Mouse (Mus musculus) ES-E14 (cell line): ENCODE data around the gene Mymk. TPM values are rescaled to one million over a fixed set of nuclear protein-coding genes. Genes with fewer than 3 reads are reported as not detected.

ENCODE experiments used
- DNase-seq: peaks from one replicate; pipeline ENCODE4 v3.0.0-alpha.2; 2013; ENCODE audit warnings: low read depth, low spot score
- H3K27ac ChIP-seq: 2 replicates; pipeline ENCODE4 v1.5.1; 2012; ENCODE audit warnings: low read depth, mild to moderate bottlenecking, low read length, moderate library complexity, mixed read lengths; ENCODE audit not compliant: poor library complexity, insufficient read depth, severe bottlenecking
- H3K36me3 ChIP-seq: 2 replicates; pipeline ENCODE4 v1.6.1; 2012; ENCODE audit warnings: mild to moderate bottlenecking, low read length, moderate library complexity, mixed read lengths; ENCODE audit not compliant: control insufficient read depth, poor library complexity, insufficient read depth, severe bottlenecking
- H3K4me1 ChIP-seq, 2 experiments: fragments of 150-350 bp in 1 of 2; sonication (generic) in 1 of 2; 2 replicates each; pipeline ENCODE4 v1.6.1; 2012; ENCODE audit warnings: low read length in 2 of 2, mild to moderate bottlenecking in 1 of 2, mixed read lengths in 1 of 2; ENCODE audit not compliant: control insufficient read depth in 2 of 2, insufficient read depth in 2 of 2, poor library complexity in 1 of 2
- H3K4me3 ChIP-seq, 2 experiments: fragments of 150-350 bp in 1 of 2; sonication (generic) in 1 of 2; 2 replicates each; pipeline ENCODE4 v1.5.1; 2012; ENCODE audit warnings: low read length in 2 of 2, low read depth in 1 of 2, mild to moderate bottlenecking in 1 of 2, mixed read lengths in 1 of 2; ENCODE audit not compliant: insufficient read depth in 1 of 2, poor library complexity in 1 of 2, severe bottlenecking in 1 of 2
- H3K9ac ChIP-seq: 2 replicates; pipeline ENCODE4 v1.6.1; 2012; ENCODE audit warnings: low read depth, mild to moderate bottlenecking, low read length, mixed read lengths; ENCODE audit not compliant: poor library complexity, insufficient read depth, severe bottlenecking
- H3K9me3 ChIP-seq: fragments of 150-350 bp; sonication (generic); 2 replicates; pipeline ENCODE4 v1.6.1; 2012; ENCODE audit warnings: low read depth, mild to moderate bottlenecking, low read length; ENCODE audit not compliant: control insufficient read depth, insufficient read depth
- CHD2 ChIP-seq: IDR thresholded peaks from 2 replicates; pipeline ENCODE4 v1.6.1; 2014; ENCODE audit warnings: mild to moderate bottlenecking, low read depth, low read length, inconsistent platforms
- HCFC1 ChIP-seq: IDR thresholded peaks from 2 replicates; pipeline ENCODE4 v1.6.1; 2012; ENCODE audit warnings: low read length, inconsistent platforms, borderline replicate concordance; ENCODE audit not compliant: insufficient read depth
- MAFK ChIP-seq: IDR thresholded peaks from 2 replicates; pipeline ENCODE4 v1.6.1; 2014; ENCODE audit warnings: mild to moderate bottlenecking, low read depth, low read length, inconsistent platforms; ENCODE audit not compliant: insufficient read depth
- ZC3H11A ChIP-seq: IDR thresholded peaks from 2 replicates; pipeline ENCODE4 v1.6.1; 2012; ENCODE audit warnings: low read depth, mild to moderate bottlenecking, inconsistent platforms, low read length, borderline replicate concordance
- ZNF384 ChIP-seq: IDR thresholded peaks from 2 replicates; pipeline ENCODE4 v1.6.1; 2012; ENCODE audit warnings: low read depth, low read length, inconsistent platforms
- in situ Hi-C, 2 experiments: fragments of 600-800 bp; cut with MboI; formaldehyde crosslinking; loops; one replicate each; pipeline ENCODE4 v1.15.1; 2025; ENCODE audit warnings: low sequenced_read_pairs in 2 of 2, inconsistent platforms in 1 of 2; ENCODE audit not compliant: unreplicated experiment in 2 of 2
- total RNA-seq: library from RNA; depleted of rRNA; stranded (reverse); fragments of 300-350 nt; gene quantifications from 2 replicates; pipeline ENCODE4 v1.2.3, GENCODE M21; 2012

The Mymk gene
- total RNA-seq, 1 experiment = not detected

DNA sequence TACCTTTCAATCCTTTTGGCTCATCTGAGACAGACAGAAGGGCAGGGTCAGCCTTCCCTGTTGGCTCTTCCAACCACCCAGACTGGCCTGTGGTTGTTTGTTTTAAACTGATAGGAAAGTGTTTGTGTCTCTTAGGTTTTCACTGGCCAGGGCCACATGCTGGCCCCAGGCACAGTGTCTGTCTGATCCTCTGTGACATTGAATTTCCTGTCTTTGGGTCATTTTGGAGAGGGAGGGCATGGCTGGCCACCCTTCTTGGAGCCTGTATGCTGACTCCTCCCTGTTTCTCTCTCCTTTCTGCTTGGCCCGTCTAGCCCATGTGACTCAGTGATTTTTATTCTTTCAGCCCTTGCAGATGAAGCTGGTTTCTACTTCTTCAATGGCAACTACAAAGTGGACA lies 17.3 kb upstream of the Mymk start:
- Histone ChIP-seq H3K27ac (no peak overlapping the region), H3K9ac (no peak overlapping the region), H3K9me3 (no peaks in the 10 kb centered on the region), H3K4me1 (no peaks in the 10 kb centered on the region), H3K36me3 (no peaks in the 10 kb centered on the region), H3K4me3 (no peak overlapping the region)
- DNase-seq = no peak
- in situ Hi-C loops = no loop called here
- no peak for TF ChIP-seq MAFK
- TF ChIP-seq ZNF384 = no peak
- no peak for TF ChIP-seq ZC3H11A
- TF ChIP-seq HCFC1 = no peak
- no peak for TF ChIP-seq CHD2

DNA sequence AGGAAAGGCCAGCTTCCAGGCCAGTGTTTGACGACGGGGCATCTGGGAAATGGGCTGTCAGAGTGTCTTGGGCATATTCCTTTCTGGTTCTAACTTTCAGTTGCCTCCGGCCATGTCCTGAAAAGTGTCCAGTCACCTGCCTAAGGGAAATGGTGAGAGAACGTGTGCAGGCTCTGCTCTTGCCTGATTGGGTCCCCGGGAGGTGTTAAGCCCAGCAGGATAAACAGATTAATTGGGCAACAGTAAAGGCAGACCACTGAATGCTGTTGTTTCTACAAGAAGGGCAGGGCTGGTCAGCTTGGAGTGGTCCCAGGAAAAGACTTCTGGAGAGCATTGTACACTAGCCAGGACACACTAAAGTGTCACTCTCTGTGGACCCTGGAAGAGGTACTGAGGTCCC lies 16.7 kb upstream of the Mymk start:
- in situ Hi-C loops = no loop called here
- no peak overlapping the region for H3K27ac ChIP-seq
- H3K9ac ChIP-seq = no peak overlapping the region
- H3K4me1 ChIP-seq = no peaks in the 10 kb centered on the region
- no peaks in the 10 kb centered on the region for H3K36me3 ChIP-seq
- TF ChIP-seq ZNF384 = no peak
- TF ChIP-seq CHD2 = no peak
- TF ChIP-seq MAFK = no peak
- no peak overlapping the region for H3K4me3 ChIP-seq
- no peaks in the 10 kb centered on the region for H3K9me3 ChIP-seq
- no peak for DNase-seq

DNA sequence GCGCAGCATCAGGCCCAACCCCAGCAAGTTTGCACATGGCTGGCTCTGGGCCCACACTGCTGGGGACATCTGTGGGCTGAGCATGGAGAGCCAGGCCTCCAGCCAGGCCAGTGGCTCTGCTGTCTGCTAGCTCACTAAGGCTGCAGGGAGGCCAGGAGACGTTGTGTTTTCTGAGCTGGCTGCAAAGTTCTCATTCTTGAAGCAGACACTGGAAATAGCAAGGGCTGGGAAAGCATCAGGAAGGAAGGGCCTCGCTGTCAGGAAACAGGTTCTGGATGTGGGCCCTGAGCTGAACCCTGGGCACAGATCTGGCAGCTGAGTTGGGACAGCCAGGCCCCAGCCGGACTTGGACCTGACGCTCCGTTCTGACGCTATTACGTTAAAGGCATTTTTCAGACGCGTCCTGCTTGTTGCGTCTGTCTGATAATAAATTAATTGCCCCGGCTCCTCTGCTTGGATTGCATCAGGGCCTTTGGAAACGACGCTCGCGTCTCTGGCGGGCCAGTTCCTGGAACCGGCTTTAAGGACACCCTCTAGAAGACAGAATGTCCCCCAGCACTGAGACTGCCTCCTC lies 16.2 kb upstream of the Mymk start:
- Histone ChIP-seq H3K9me3 (no peaks in the 10 kb centered on the region), H3K27ac (no peak overlapping the region), H3K4me3 (no peak overlapping the region), H3K4me1 (no peaks in the 10 kb centered on the region), H3K36me3 (no peaks in the 10 kb centered on the region), H3K9ac (no peak overlapping the region)
- in situ Hi-C loops = no loop called here
- DNase-seq = no peak
- no peak for TF ChIP-seq CHD2
- TF ChIP-seq ZNF384 = no peak
- TF ChIP-seq HCFC1 = no peak
- TF ChIP-seq ZC3H11A = no peak
- TF ChIP-seq MAFK = no peak

DNA sequence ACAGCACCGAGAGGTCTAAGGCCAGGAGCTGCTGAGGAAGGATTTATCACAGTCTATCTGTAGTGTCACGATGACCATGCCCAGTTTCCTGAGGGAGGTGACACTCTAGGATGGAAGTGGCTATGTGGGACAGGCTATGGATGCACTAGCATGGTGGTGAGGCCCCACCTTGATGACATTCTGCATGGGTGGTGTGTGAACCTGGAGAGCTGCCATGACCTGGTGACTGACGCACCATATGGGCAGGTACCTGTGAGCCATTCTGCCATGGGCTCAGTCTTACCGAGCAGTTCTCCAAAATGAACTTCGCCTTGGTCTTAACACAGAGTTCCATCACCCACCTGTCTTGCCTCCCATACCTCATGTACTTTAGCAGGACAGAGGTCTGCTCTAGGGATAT lies 15.6 kb upstream of the Mymk start:
- no peak for DNase-seq
- Histone ChIP-seq H3K9ac (no peak overlapping the region), H3K9me3 (no peaks in the 10 kb centered on the region), H3K27ac (no peak overlapping the region), H3K36me3 (no peaks in the 10 kb centered on the region), H3K4me3 (no peak overlapping the region), H3K4me1 (no peaks in the 10 kb centered on the region)
- in situ Hi-C loops = no loop called here
- TF ChIP-seq ZNF384 (no peak), CHD2 (no peak), HCFC1 (no peak), ZC3H11A (no peak), MAFK (no peak)

DNA sequence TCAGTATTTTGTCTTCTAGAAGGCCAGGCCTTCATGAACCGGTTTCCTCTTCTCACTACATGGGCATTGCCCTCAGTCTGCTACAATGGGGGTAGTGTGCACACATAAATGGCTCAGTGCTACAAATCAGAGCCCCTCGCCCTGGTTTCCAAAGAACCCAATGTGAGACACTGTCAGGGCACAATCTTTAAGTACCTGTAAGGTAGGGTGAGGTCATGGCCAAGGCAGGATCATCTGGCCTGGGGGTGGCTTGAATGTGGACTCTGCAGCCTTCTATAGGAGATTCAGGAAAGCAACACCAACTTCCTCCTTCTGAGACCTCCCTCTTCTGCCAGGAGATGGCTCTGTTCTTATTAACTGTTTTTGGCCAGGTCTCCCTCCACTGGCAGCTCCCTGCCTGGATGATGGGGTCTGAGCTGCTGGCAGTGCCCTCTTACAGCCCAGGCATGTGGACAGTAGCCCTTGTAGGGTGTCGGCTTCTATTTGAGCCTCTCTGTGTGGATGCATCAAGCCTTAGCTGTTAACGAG lies 14.6 kb upstream of the Mymk start:
- H3K4me1 ChIP-seq = no peaks in the 10 kb centered on the region
- H3K4me3 ChIP-seq = no peak overlapping the region
- no peak for DNase-seq
- H3K27ac ChIP-seq = no peak overlapping the region
- in situ Hi-C loops = no loop called here
- no peaks in the 10 kb centered on the region for H3K36me3 ChIP-seq
- TF ChIP-seq CHD2 = no peak
- no peaks in the 10 kb centered on the region for H3K9me3 ChIP-seq
- no peak overlapping the region for H3K9ac ChIP-seq
